Mouse (Mus musculus) bone marrow macrophage, adult 2 months (primary cell): Measurements from ENCODE around the gene Specc1l.

Source experiments
- CTCF ChIP-seq: IDR thresholded peaks from 2 replicates; pipeline ENCODE4 v1.5.1; 2012; ENCODE audit warnings: low read depth, mild to moderate bottlenecking, low read length, moderate library complexity
- POLR2A ChIP-seq: IDR thresholded peaks from 2 replicates; pipeline ENCODE4 v1.6.1; 2012; ENCODE audit warnings: mild to moderate bottlenecking, low read depth, low read length, borderline replicate concordance

GRCm38 (mm10) chr10:75294926-75295325 lies 83.1 kb downstream of the Specc1l start:
- TF ChIP-seq CTCF, result no peak
- TF ChIP-seq POLR2A, result no peak
